Mouse (Mus musculus): ENCODE measurements around the gene BC049762.

The BC049762 gene

DNA sequence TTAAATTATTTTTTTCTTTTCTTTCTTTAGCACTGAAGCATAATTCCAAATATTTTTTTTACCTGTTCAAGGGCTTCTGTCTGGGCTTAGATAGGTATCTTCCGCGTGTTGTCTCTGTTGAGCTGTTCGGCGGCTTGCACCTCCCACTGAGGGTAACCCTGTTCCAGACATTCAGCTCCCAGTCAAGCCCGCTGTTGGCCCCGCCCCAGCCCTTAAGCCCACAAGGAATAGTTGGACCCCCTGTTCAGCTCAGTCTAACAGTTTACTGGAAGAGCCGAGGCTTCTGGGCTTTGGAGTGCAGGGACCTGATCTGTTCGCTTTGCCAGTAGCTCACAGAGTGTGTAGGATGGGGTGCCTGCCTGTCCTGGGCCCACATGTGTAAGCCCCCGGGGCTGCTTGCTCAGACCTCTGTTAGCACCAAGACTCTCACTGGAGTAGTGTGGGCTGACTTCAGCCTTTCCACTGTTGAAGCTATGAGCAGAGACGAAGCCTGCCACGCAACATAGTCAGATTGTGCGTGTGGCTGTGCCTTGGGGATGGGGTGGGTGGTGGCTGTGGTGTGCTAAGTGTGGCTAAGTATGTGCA, 43.4 kb downstream of the BC049762 start:
- no peak for DNase-seq (ENCODE audit: low spot score)

DNA sequence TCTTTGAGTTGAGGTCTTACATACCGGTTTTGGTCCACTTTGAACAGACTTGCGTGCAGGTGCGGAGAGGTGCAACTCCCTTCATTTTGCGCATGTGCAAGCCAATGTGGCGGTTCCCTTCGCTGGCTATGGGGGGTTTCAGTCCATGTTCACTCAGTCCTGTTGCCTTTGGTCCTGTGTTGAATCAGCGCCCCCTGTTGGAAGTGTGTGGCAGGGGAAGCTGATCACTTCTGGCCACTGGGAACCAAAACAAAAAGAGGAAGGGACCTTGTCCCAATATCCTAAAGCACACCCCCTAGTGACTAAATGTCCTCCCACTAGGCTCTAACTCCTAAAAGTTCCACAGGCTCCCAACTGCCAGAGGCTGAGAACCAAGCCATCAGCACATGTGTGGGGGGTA, 48.8 kb downstream of the BC049762 start:
- no peak for DNase-seq (ENCODE audit: low spot score)

DNA sequence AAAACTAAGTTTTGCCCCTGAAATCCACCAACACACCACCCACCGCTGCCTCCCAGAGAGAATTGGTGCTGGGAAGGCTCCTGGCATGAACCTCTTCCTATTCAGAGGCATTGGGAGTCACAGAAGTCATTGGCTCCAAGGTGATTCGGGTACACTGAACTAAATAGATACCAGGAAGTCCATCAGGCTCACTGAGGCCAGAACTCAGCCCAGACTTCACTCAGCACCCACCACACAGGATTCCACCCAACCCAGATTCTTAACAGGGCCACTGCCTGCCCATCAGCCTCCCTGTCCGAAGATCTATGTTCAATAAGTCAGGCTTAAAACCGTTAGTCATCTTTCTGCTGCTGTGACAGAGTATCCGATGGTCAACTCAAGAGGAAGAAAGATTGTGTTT, 51.4 kb downstream of the BC049762 start:
- DNase-seq (ENCODE audit: low spot score) = no peak

DNA sequence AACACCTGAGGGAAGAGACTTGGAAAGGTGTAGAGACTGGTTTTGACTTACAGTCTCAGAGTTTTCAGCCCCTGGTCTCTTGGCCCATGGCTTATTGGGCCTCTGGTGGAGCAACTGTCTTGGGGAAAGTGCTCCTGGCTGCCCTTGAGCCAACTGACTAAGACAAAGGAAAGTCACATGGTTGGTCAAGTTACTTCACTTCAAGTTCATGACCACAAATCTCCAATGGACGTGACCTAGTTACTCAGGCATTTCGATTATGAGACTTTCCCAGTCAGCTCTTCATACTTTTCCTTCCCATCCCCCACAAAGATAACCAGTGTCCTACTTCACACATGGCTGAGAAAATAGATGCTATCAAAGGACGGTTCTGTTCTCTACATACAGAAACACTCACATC, 55.1 kb downstream of the BC049762 start:
- peak; percentile 5 for DNase-seq (ENCODE audit: low spot score)
